Mouse (Mus musculus) E14TG2a.4 (cell line): ENCODE measurements at regions not wholly inside any gene's neighbourhood (a gene's known extent, or its start where the extent isn't known, plus 50 kb on each side); places are given as distances from the start of the nearest gene placed in this dataset.

Experiments
- CTCF ChIP-seq: conservative IDR thresholded peaks from 2 replicates; pipeline ENCODE4 v1.5.1; 2014; ENCODE audit warnings: low read length
- NANOG ChIP-seq: IDR thresholded peaks from 2 replicates; pipeline ENCODE4 v1.6.1; 2014; ENCODE audit warnings: borderline replicate concordance, low read length, mixed read lengths

GRCm38 (mm10) chr10:9157299-9158215 is 271.7 kb upstream of the Sash1 start:
- TF ChIP-seq CTCF (no peak), NANOG (no peak)
